Mouse (Mus musculus) adrenal gland, postnatal 10 days (tissue): Measurements from ENCODE around the gene Nudt15. TPM values are rescaled to one million over a fixed set of nuclear protein-coding genes. Genes with fewer than 3 reads are reported as not detected.
"Not testable (repeated sequence)": the region's sequence is repeated elsewhere in the genome, so short reads cannot be mapped to it uniquely, and the experiment has no call there.

Experiments
- DNase-seq: peaks from one replicate; pipeline ENCODE4 v3.0.0; 2021; ENCODE audit warnings: mixed read lengths
- long read RNA-seq, 2 experiments: library from polyadenylated mRNA; stranded (forward); transcript quantifications; one replicate each; pipeline ENCODE4 v2.0.0; 2021
- total RNA-seq, 2 experiments: library from RNA; stranded (reverse); gene quantifications; 2 replicates each; pipeline ENCODE4 v1.2.3; 2021

Gene Nudt15
- total RNA-seq = 1 to 10 TPM; 8.2 to 10.0 TPM
- long read RNA-seq, experiment 1, partial matches to known transcripts = 8 of 10 reads
- long read RNA-seq, experiment 1, other reads (novel, unspliced or antisense) = 2 of 10 reads
- long read RNA-seq, experiment 2, partial matches to known transcripts = 9 of 11 reads
- long read RNA-seq, experiment 2, other reads (novel, unspliced or antisense) = 2 of 11 reads

GRCm38 (mm10) chr14:73548051-73548450, at the start of gene Nudt15:
Gene Nudt15, minus strand, starts transcription at chr14:73548242.
- peak; percentile 50 for DNase-seq

- DNase-seq = no peak
Observed at GRCm38 (mm10) chr14:73592166-73592565, 44.1 kb upstream of the Nudt15 start.

DNA sequence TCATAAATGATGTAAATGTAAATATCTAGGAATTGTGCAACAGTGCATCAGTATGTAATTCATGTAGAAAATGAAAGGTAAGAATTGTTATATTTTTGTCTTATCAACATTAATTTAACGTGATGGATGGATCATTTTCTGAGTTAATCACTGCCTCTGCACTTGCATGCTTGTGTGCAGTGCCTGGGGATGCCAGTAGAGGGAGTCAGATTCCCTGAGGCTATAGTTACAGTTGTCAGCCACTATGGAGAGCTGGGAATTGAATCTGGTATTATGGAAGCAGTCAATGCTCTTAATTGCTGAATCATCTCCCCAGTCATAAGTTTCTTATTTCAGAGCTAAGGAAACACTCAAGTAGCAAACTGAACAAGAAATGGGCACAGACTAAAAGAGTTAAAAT, 40.0 kb upstream of the Nudt15 start:
- DNase-seq = no peak

DNA sequence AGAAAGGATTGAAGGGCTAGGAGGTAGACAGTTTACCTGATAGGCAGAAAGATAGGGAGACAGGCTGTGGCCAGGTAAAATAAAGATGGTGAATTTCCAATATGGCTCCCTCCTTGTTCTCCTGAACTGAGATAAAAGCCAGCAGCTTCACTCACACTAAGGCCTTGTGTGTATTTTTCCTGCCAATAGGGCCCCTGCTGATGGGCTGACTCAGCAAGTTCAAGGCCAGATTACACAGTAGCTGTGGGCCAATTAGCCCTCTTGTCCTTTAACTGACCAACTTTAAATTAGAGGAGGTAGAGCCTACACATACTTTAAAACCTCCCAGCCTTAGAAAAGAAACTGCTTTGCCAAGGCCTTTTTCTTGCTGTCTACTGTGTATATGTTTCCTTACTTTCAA, 28.3 kb upstream of the Nudt15 start:
- DNase-seq = peak; percentile 37

GRCm38 (mm10) chr14:73574053-73574452, 26.0 kb upstream of the Nudt15 start:
- DNase-seq = no peak

- DNase-seq = no peak
Observed at GRCm38 (mm10) chr14:73571143-73571542, 23.1 kb upstream of the Nudt15 start.

DNA sequence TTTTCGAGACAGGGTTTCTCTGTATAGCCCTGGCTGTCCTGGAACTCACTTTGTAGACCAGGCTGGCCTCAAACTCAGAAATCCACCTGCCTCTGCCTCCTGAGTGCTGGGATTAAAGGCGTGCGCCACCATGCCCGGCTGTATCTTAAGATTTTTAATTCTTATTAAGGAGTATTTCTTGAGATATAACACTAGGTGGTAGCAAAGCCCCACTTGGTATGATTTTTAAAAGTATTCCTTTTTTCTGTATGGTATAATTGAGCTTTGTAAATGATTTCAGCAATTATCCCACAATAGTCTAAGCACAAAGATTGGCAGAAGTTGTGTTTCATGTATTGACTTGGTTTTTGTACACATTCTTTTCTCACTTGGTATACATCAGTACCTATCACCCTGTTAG, 21.8 kb upstream of the Nudt15 start:
- not testable (repeated sequence) for DNase-seq

- DNase-seq = no peak
Observed at GRCm38 (mm10) chr14:73553122-73553696, 5.2 kb upstream of the Nudt15 start.

- peak; percentile 99 for DNase-seq
Observed at GRCm38 (mm10) chr14:73552341-73553121, 4.5 kb upstream of the Nudt15 start.

DNA sequence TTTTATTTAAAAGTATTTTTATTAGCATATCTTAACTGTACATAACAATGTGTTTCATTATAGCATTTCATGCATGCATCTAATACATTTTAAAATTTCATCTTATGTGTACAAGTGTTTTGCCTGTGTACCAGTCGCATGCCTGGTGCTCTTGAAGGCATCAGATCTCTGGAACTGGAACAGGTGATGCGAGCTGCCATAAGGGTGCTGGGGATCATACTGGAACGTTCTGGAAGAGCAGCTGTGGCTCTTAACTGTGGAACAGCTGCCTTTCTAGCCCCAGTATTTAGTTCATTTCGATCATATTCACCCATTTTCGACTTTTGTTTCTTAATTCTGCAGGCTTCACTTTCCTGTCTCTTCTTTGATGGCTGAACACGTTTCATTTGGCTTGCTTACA, 3.1 kb upstream of the Nudt15 start:
- no peak for DNase-seq

- no peak for DNase-seq
Observed at GRCm38 (mm10) chr14:73550732-73551131, 2.7 kb upstream of the Nudt15 start.

DNA sequence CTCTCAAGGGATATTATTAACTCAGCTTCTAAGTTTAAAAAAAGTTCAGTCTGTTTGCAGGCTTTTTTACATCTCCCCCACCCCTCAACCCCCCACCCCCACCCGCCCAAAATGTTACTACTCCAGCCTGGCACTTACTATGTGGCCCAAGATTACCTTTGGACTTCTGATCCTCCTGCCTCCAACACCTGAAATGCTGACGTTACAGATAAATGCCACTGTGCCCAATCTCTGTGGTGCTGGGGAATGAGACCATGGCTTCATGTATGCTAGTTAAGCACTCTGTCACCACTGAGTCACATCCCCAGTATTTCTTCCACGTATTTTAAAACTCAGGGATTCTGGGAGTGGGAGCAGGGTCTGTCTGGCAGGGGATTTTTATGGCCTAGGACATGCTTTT, 2.2 kb upstream of the Nudt15 start:
- DNase-seq = no peak

DNA sequence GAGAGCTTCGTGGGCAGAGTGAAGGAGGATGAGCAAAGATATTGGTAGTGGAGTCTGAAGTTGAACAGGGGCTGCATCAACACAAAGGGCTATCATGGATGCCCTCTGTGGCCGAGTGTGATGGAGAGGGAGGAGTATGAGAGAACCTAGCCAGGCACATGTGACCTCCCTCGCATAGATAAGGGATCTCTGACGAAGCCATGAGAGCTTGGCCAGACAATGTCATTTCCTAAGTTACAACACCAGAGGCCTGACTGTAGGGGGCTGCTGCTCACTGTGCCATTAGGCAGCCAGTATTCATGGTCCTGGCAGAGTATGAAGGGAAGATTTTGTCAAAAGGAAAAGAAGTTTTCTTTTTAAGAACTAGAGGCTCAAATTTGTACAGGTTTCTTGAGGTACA, 1.0 kb downstream of the Nudt15 start:
- DNase-seq = no peak

- no peak for DNase-seq
Observed at GRCm38 (mm10) chr14:73543781-73544180, 4.3 kb downstream of the Nudt15 start.

DNA sequence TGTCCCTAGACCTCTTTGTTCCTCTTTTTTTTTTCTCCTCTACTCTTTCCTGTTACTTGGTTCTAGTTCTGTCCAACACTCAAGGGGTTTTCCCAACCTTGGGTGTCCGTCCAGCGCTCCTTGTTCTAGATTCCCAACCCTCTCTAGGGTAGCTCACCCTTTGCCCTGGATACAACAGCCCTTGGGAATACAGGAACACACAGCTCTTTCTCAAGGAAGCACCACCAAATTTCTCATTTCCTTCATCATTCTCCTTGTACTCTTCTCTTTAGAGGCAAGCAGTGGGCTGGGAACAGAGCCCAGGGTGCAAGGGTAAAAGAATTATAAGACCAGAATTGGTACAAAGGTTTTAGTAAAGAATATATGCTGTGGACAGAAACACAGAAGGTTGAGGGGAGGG, 12.4 kb downstream of the Nudt15 start:
- DNase-seq = peak; percentile 60

DNA sequence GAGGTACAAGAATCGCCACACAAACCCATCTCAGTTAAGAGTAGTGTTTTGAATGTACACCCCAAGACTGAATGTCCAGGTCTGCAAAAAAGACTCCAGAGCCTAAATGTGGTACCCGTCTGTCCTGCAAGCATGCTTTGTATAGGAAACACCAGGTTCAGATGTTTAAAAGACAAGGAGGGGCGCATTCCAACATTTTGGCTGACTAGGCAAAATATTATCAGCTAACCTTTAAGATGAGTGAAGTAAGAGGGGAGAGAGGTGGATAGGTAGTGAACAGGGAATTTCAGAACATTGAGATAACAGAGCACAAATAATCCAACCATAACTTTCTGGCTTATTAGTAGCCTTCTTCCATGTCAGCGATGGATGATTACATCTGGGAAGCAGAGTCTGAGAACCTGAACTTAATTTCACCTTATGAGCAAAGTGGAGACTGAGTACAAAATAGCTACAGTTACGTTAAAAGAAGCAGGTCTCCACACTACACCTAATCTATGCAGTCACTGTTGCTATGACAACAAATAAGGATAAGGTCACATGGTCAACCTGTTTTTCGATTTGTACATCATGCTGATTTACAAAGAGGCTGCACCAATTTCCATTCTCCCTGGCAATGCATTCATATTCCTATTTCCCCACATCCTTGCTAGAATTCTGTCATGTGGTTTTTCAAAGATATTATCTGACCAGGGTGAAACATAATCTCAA, 14.1 kb downstream of the Nudt15 start:
- no peak for DNase-seq

DNA sequence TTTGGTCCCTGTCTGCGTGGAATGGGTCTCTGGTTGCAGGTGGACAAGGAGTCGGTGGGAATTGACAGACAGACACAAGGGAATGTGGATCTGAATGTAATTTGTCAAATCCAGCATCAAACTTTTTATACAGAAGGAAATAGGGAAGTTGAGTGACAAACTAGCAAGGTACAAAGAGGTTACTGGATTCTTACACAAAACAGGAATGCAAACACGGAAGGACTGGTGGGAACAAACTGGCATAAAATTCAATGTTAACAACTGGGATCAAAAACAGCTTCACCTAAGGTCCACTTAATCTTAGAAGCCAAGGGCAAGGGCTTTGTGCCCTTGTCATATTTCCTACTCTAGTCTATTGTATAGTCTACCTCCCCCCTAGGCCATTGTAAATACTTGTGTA, 19.4 kb downstream of the Nudt15 start:
- DNase-seq = not testable (repeated sequence)

GRCm38 (mm10) chr14:73524766-73525448, 23.1 kb downstream of the Nudt15 start, which contains the start of gene Sucla2:
Gene Sucla2, plus strand, starts transcription at chr14:73525319.
- DNase-seq = peak; percentile 96

DNA sequence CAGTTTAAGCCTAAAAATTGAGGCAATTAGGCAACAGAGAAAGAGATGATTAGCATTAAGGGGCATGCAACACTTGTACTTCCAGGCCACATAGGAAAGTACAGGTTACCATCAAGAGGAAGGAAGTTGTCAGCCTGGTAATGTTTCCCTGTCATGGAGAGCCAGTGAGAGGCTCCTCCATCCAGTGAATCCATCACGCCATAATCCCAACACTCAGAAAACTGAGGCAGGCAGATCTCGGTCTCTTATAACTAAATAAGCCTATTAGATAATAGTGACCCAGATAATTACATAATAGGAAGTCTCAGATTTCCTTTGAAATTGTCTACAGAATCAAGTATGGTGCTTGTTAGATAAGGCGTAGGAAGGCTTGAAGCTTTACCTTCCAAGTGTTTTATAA, 23.9 kb downstream of the Nudt15 start:
- no peak for DNase-seq

- peak; percentile 97 for DNase-seq
Observed at GRCm38 (mm10) chr14:73509765-73510423, 38.1 kb downstream of the Nudt15 start, which contains the start of gene Med4. Gene Med4, plus strand, starts transcription at chr14:73510025.

DNA sequence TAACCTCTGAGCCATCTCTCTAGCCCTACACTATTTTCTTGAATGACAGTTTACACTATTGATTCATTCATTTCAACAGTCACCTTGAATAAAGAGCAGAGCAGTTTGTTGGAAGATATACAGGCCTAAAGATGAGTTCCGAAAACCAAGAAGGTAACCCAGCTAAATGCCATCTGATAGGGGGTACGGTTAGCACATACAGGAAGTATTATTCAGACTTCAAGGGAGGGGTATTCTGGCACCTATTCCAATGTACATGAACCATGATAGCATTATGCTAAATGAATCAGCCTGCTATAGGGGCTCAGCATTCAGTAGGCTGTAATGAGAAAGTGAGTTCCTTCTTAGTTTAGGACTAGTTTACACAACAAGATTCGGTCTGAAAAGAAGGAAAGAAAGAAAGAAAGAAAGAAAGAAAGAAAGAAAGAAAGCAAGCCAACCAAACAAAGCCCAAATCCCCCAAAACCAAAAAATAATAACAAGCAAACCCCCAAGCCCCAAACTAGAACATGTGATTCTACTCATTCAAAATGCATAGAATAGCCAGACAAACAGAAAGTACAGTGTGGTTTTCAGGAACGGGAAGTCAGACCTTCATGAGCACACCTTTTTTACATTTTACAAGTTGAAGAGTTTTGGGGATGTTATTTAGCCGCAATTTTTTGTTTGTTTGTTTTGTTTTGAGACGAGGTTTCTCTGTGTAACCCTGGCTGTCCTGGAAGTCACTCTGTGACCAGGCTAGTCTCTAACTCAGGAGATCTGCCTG, 39.2 kb downstream of the Nudt15 start:
- no peak for DNase-seq
